18 mouse cellular contexts compared by ENCODE assay signal in genomic region chr4:117056514-117056913, GRCm38 (mm10). TPM values are rescaled to one million over a fixed set of nuclear protein-coding genes. Genes with fewer than 3 reads are reported as not detected.
DNase-seq lines count a peak whose midpoint lies in the region; ATAC-seq and TF ChIP-seq lines count a peak whose summit lies in the region.
"Had no signal": no experiment of that assay in that cellular context is flagged by ENCODE, and none has a peak within 500 bp of the region (broad histone marks: within the 10 kb centered on the region; RNA-seq: fewer than 3 reads in every experiment).

No protein-coding gene starts in this region.

- intact Hi-C loops in left cerebral cortex, postnatal 10 days (cut with DNase I) = no loop called here

- 62% methylated on average over 2 of the region's 2 CpGs for WGBS in heart, embryonic 11.5 days (ENCODE audit: insufficient replicate concordance)
- 56% methylated on average over 2 of the region's 2 CpGs for WGBS in liver, embryonic 15.5 days (ENCODE audit: insufficient replicate concordance)

- H3K4me2 ChIP-seq in heart, embryonic 11.5 days = peak overlapping the region; percentile 3; the same call in 1 of the 2 replicates
- H3K4me2 ChIP-seq in liver, embryonic 15.5 days = peak overlapping the region; percentile 54
- H3K4me2 ChIP-seq: lung, embryonic 14.5 days had no signal

- H3K27me3 ChIP-seq in heart, embryonic 11.5 days (ENCODE audit: control insufficient read depth, insufficient read depth, low read length) = no peaks in the 10 kb centered on the region
- H3K27me3 ChIP-seq in liver, embryonic 15.5 days = no peaks in the 10 kb centered on the region
- H3K27me3 ChIP-seq: megakaryocyte, embryonic 14.5 days had no signal

- no peak for TF ChIP-seq CTCF in embryonic fibroblast, embryonic 13.5 days (IDR thresholded peaks at IDR 0.05; ENCODE audit: borderline replicate concordance, insufficient read depth, low read length)

- peak overlapping the region; percentile 70 for H3K27ac ChIP-seq in heart, embryonic 11.5 days (ENCODE audit: low read depth, low read length)
- H3K27ac ChIP-seq in embryonic fibroblast, embryonic 13.5 days (ENCODE audit: insufficient read depth, low read length) = peak overlapping the region; percentile 27; the same call in 1 of the 2 replicates
- H3K27ac ChIP-seq in liver, embryonic 15.5 days (replicated peaks) = peak overlapping the region; percentile 90

- H3K4me3 ChIP-seq in heart, embryonic 11.5 days (ENCODE audit: low read depth, low read length) = no peak overlapping the region
- H3K4me3 ChIP-seq in embryonic fibroblast, embryonic 13.5 days (ENCODE audit: insufficient read depth, low read length) = no peak overlapping the region
- peak overlapping the region; percentile 11; the same call in 1 of the 2 replicates for H3K4me3 ChIP-seq in liver, embryonic 15.5 days (replicated peaks)
- H3K4me3 ChIP-seq: megakaryocyte, embryonic 14.5 days; myocyte had no signal

- TF ChIP-seq POLR2A in embryonic fibroblast, embryonic 13.5 days (IDR thresholded peaks at IDR 0.05; ENCODE audit: low read depth, low read length) = no peak

- peak; percentile 19; the same call in 1 of the 2 replicates for ATAC-seq in heart, embryonic 11.5 days (replicated peaks; ENCODE audit: insufficient number of reproducible peaks, low FRiP score, low TSS enrichment)
- peak; percentile 69 for ATAC-seq in liver, embryonic 15.5 days (ENCODE audit: insufficient read depth)
- ATAC-seq: forebrain, postnatal 0 days had no signal

- DNase-seq in heart, postnatal 4 days = no peak
- DNase-seq in ES-CJ7 (ENCODE audit: low read depth, low spot score) = peak; percentile 83
- DNase-seq in left cerebral cortex, adult 8-10 months (ENCODE audit: low spot score in 2 of 2) = no peak
- no peak for DNase-seq in thymus, postnatal 14 days
- no peak for DNase-seq in left cerebral cortex, postnatal 10 days (ENCODE audit: extremely low spot score in 1 of 2, low spot score in 2 of 2)
- DNase-seq: adrenal gland, adult 2 months; cerebellum, adult 9-11 months; forebrain, postnatal 0 days; gastrocnemius, postnatal 25 days; kidney, adult 9 months; lung, embryonic 14.5 days; right cerebral cortex, adult 18-20 months; thymus, adult 2 months had no signal

- peaks cover 3% of the 10 kb centered on the region; the same call in 1 of the 2 replicates for H3K36me3 ChIP-seq in heart, embryonic 11.5 days (ENCODE audit: control insufficient read depth, insufficient read depth, low read length)
- H3K36me3 ChIP-seq in liver, embryonic 15.5 days (replicated peaks) = peaks cover 19% of the 10 kb centered on the region

- H3K9me3 ChIP-seq in heart, embryonic 11.5 days (replicated peaks; ENCODE audit: control insufficient read depth, low read length) = no peaks in the 10 kb centered on the region
- H3K9me3 ChIP-seq in liver, embryonic 15.5 days (replicated peaks) = no peaks in the 10 kb centered on the region
- H3K9me3 ChIP-seq: megakaryocyte, embryonic 14.5 days had no signal

- no peaks in the 10 kb centered on the region for H3K4me1 ChIP-seq in heart, embryonic 11.5 days (ENCODE audit: control insufficient read depth, insufficient read depth, low read length)
- H3K4me1 ChIP-seq in embryonic fibroblast, embryonic 13.5 days (ENCODE audit: control insufficient read depth, insufficient read depth, low read length) = peaks cover 3% of the 10 kb centered on the region
- H3K4me1 ChIP-seq in liver, embryonic 15.5 days (replicated peaks) = peaks cover 46% of the 10 kb centered on the region

- H3K9ac ChIP-seq in heart, embryonic 11.5 days (ENCODE audit: low read depth, low read length) = no peak overlapping the region
- H3K9ac ChIP-seq in liver, embryonic 15.5 days = peak overlapping the region; percentile 53
- H3K9ac ChIP-seq: forebrain, postnatal 0 days; lung, embryonic 14.5 days had no signal

RNA-seq across cellular contexts. Expression of gene Eif2b3, which starts 37.3 kb away (rescaled TPM):
- 34.1 and 36.9 TPM in 2 replicates for polyA plus RNA-seq in heart, embryonic 11.5 days (2014; fragmentation: Nextera tagmentation; extraction: Ambion mirVana)
- total RNA-seq in heart, postnatal 4 days (2021) = 10 to 100 TPM; 19.1 to 20.1 TPM
- polyA plus RNA-seq in embryonic fibroblast, embryonic 13.5 days (2011; ENCODE audit: insufficient read length, low read depth, missing spikeins) = 34.1 and 37.9 TPM in 2 replicates
- 22.9 and 23.3 TPM in 2 replicates for polyA plus RNA-seq in liver, embryonic 15.5 days (2015; fragmentation: Nextera tagmentation; extraction: Ambion mirVana)
- 10 to 100 TPM; 19.4 to 23.1 (median 22.5) TPM for total RNA-seq in left cerebral cortex, adult 8-10 months (2022)
- 10 to 100 TPM; 25.5 to 26.9 TPM for total RNA-seq in left cerebral cortex, postnatal 10 days (2021)

RNA-seq across cellular contexts. Expression of gene Ptch2, which starts 39.4 kb away (rescaled TPM):
- polyA plus RNA-seq in heart, embryonic 11.5 days (2014; fragmentation: Nextera tagmentation; extraction: Ambion mirVana) = 2.2 and 2.4 TPM in 2 replicates
- 1 to 10 TPM; 4.0 to 5.0 TPM for total RNA-seq in heart, postnatal 4 days (2021)
- polyA plus RNA-seq in embryonic fibroblast, embryonic 13.5 days (2011; ENCODE audit: insufficient read length, low read depth, missing spikeins) = not detected in 2 replicates
- polyA plus RNA-seq in liver, embryonic 15.5 days (2015; fragmentation: Nextera tagmentation; extraction: Ambion mirVana) = 0.56 and 0.66 TPM in 2 replicates
- total RNA-seq in left cerebral cortex, adult 8-10 months (2022) = 1 to 10 TPM; 1.4 to 3.0 (median 1.6) TPM
- total RNA-seq in left cerebral cortex, postnatal 10 days (2021) = 1 to 10 TPM; 2.4 to 3.4 TPM

Comparison
In these comparisons a context has a peak if more than half of its experiments do, and no peak if none do; other contexts are left out.
1. H3K27ac ChIP-seq: peak in every context shown above with its lines; median percentile 90 in liver, embryonic 15.5 days; 70 in heart, embryonic 11.5 days; 27 in embryonic fibroblast, embryonic 13.5 days.